Mouse (Mus musculus) small intestine, adult 2 months (tissue): Measurements from ENCODE around the gene Rln3.

ENCODE experiments used
- CTCF ChIP-seq: fragments of 200-500 bp; IDR thresholded peaks from 2 replicates; pipeline ENCODE4 v1.5.1; 2012; ENCODE audit warnings: low read depth, mild to moderate bottlenecking, control low read depth, inconsistent platforms, low read length, moderate library complexity, mixed read lengths; ENCODE audit not compliant: insufficient replicate concordance, insufficient read length; ENCODE audit errors: extremely low read depth
- POLR2A ChIP-seq: fragments of 200-500 bp; IDR thresholded peaks from 2 replicates; pipeline ENCODE4 v1.6.1; 2012; ENCODE audit warnings: low read depth, mild to moderate bottlenecking, control low read depth, inconsistent platforms, low read length, moderate library complexity

- no peak for TF ChIP-seq POLR2A
- no peak for TF ChIP-seq CTCF
Measured at GRCm38 (mm10) chr8:84076849-84077248, 32.0 kb upstream of the Rln3 start.
